Mouse (Mus musculus): ENCODE results near the gene Mrpl43. TPM values are rescaled to one million over a fixed set of nuclear protein-coding genes. Genes with fewer than 3 reads are reported as not detected.

Gene Mrpl43
- polyA plus RNA-seq, 1 experiment from 2014 or later = 75.3 TPM

GRCm38 (mm10) chr19:44992246-44992645 lies 14.0 kb downstream of the Mrpl43 start:
- Histone ChIP-seq H3K9me3 (replicated peaks) (no peaks in the 10 kb centered on the region), H3K27ac (peak overlapping the region; percentile 10), H3K4me1 (peaks cover 50% of the 10 kb centered on the region), H3K36me3 (peaks cover 17% of the 10 kb centered on the region; the same call in 1 of the 2 replicates), H3K27me3 (ENCODE audit: low read depth, poor library complexity, severe bottlenecking) (peaks cover 11% of the 10 kb centered on the region), H3K4me3 (peak overlapping the region; percentile 6; the same call in 1 of the 2 replicates)
- DNase-seq (ENCODE audit: low spot score) = no peak
- 36% methylated on average over 7 of the region's 7 CpGs for WGBS

GRCm38 (mm10) chr19:44991031-44991430 lies 15.2 kb downstream of the Mrpl43 start:
- Histone ChIP-seq H3K36me3 (peaks cover 7% of the 10 kb centered on the region; the same call in 1 of the 2 replicates), H3K4me1 (peaks cover 50% of the 10 kb centered on the region), H3K27me3 (ENCODE audit: low read depth, poor library complexity, severe bottlenecking) (peaks cover 11% of the 10 kb centered on the region), H3K27ac (0 out of 2 replicates have a peak overlapping the region, but pooled peaks have one; percentile 46), H3K9me3 (replicated peaks) (no peaks in the 10 kb centered on the region), H3K4me3 (no peak overlapping the region)
- no peak for DNase-seq (ENCODE audit: low spot score)
- 86% methylated on average over 8 of the region's 8 CpGs for WGBS

GRCm38 (mm10) chr19:44989567-44990495 lies 16.4 kb downstream of the Mrpl43 start:
- DNase-seq (ENCODE audit: low spot score) = no peak
- Histone ChIP-seq H3K36me3 (peaks cover 7% of the 10 kb centered on the region; the same call in 1 of the 2 replicates), H3K27ac (peak overlapping the region; percentile 84), H3K9me3 (replicated peaks) (no peaks in the 10 kb centered on the region), H3K4me3 (peak overlapping the region; percentile 75), H3K4me1 (peaks cover 50% of the 10 kb centered on the region), H3K27me3 (ENCODE audit: low read depth, poor library complexity, severe bottlenecking) (peaks cover 11% of the 10 kb centered on the region)
- 6% methylated on average over 22 of the region's 22 CpGs for WGBS

DNA sequence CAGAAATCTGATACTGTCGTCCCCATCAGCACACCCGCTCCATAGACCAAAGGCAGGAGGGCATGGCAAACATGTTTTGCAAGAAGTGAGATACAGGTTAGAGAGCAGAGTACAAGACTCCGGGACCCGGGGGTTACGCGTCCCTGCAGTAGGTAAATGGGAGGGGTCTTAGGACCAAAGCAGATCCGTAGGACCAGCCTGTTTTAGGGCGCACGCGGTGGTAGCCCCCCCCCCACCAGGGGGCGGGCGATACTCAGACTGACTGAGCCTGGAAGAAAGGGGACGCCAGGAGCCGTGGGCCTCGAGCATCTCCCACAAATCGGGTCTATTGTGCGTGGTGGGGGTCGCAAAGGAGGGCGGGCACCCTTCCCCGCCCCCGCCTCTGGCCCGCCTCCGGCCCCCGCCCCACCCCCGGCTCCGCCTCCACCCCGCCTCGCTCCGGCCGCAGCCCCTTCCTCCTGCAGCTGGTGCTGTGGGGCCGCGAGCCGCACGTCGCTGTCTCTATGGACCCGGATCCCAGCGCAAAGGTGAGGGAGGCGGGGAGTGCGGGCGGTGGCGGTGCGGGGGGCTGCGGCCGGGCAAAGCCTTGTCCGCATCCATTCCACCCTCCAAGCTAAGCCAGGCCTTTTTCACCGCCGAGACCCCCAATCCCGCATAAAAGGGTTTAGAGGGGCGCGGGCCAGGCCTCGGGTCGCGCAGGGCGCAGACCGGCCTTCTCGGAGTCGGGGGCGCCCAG lies 17.2 kb downstream of the Mrpl43 start, which contains the start of gene Sema4g:
Gene Sema4g, plus strand, starts transcription at position 271 of the 736 bp plus-strand sequence.
- Histone ChIP-seq H3K27ac (peak within 1 kb of the TSS; percentile 84), H3K4me3 (peak within 1 kb of the TSS; percentile 75), H3K36me3 (peaks cover 7% of the 10 kb centered on the region; the same call in 1 of the 2 replicates), H3K27me3 (ENCODE audit: low read depth, poor library complexity, severe bottlenecking) (peaks cover 11% of the 10 kb centered on the region), H3K9me3 (replicated peaks) (no peaks in the 10 kb centered on the region), H3K4me1 (peaks cover 50% of the 10 kb centered on the region)
- WGBS = under 1% methylated on average over 57 of the region's 58 CpGs
- peak; percentile 76 for DNase-seq (ENCODE audit: low spot score)

- H3K4me3 ChIP-seq = peak overlapping the region; percentile 75
- H3K27ac ChIP-seq = peak overlapping the region; percentile 84; the same call in 1 of the 2 replicates
- H3K4me1 ChIP-seq = peaks cover 50% of the 10 kb centered on the region
- peaks cover 9% of the 10 kb centered on the region for H3K36me3 ChIP-seq
- DNase-seq (ENCODE audit: low spot score) = no peak
- H3K27me3 ChIP-seq (ENCODE audit: low read depth, poor library complexity, severe bottlenecking) = peaks cover 11% of the 10 kb centered on the region
- 23% methylated on average over 9 of the region's 9 CpGs for WGBS
- H3K9me3 ChIP-seq (replicated peaks) = no peaks in the 10 kb centered on the region
Measured at GRCm38 (mm10) chr19:44988321-44988720, 17.9 kb downstream of the Mrpl43 start.

DNA sequence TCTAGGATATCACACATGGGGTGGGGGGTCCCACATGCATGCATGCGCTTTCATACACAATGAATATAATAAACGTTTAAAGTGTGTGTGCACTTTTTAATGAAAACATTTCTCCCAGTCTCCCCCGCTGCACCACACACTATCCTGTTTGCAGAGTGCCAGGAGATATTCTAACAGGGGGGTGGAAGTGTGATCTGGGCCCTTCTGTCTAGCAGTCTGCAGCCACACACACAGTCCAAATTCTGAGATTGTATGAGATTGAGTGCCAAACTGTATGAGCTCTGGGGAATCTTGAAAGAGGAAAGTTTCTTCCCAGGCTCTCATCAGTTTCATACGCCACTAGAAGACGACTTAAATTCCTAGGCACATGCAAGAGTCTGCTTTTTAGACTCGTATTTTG lies 18.4 kb downstream of the Mrpl43 start:
- 74% methylated on average over 6 of the region's 6 CpGs for WGBS
- no peak for DNase-seq (ENCODE audit: low spot score)
- Histone ChIP-seq H3K4me1 (peaks cover 48% of the 10 kb centered on the region), H3K4me3 (no peak overlapping the region), H3K27me3 (ENCODE audit: low read depth, poor library complexity, severe bottlenecking) (peaks cover 11% of the 10 kb centered on the region), H3K9me3 (replicated peaks) (no peaks in the 10 kb centered on the region), H3K36me3 (peaks cover 10% of the 10 kb centered on the region), H3K27ac (no peak overlapping the region)

- DNase-seq (ENCODE audit: low spot score) = no peak
- peaks cover 11% of the 10 kb centered on the region for H3K27me3 ChIP-seq (ENCODE audit: low read depth, poor library complexity, severe bottlenecking)
- no peak overlapping the region for H3K4me3 ChIP-seq
- peaks cover 40% of the 10 kb centered on the region for H3K4me1 ChIP-seq
- no peak overlapping the region for H3K27ac ChIP-seq
- H3K36me3 ChIP-seq = peaks cover 14% of the 10 kb centered on the region
- 70% methylated on average over 6 of the region's 6 CpGs for WGBS
- H3K9me3 ChIP-seq (replicated peaks) = no peaks in the 10 kb centered on the region
Measured at GRCm38 (mm10) chr19:44987004-44987403, 19.2 kb downstream of the Mrpl43 start.

- Histone ChIP-seq H3K4me3 (no peak overlapping the region), H3K4me1 (peaks cover 23% of the 10 kb centered on the region), H3K27me3 (ENCODE audit: low read depth, poor library complexity, severe bottlenecking) (peaks cover 5% of the 10 kb centered on the region; the same call in 1 of the 2 replicates), H3K27ac (no peak overlapping the region), H3K9me3 (replicated peaks) (no peaks in the 10 kb centered on the region), H3K36me3 (peaks cover 30% of the 10 kb centered on the region)
- DNase-seq (ENCODE audit: low spot score) = no peak
- 62% methylated on average over 5 of the region's 5 CpGs for WGBS
Measured at GRCm38 (mm10) chr19:44985159-44985988, 20.9 kb downstream of the Mrpl43 start.

DNA sequence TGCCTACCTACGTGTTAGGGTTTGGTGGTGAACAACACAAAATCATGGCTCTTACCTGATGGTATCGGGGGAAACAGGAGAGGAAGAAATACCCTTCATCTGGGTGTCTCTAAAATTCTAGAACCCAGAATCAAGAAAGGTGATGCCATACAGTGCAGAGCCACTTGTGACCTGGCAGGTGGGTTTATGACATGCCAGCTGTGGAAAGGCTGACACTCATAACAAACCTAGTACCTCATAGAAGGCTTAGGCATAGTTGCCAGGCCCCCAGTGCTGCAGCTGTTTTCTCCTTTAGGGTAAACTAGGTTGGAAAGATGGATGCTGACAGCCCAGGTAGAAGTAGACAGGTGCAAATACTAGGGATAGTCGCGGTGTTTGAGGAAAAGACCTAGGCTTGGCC lies 21.8 kb downstream of the Mrpl43 start:
- Histone ChIP-seq H3K36me3 (peaks cover 40% of the 10 kb centered on the region), H3K4me1 (peaks cover 14% of the 10 kb centered on the region), H3K27me3 (ENCODE audit: low read depth, poor library complexity, severe bottlenecking) (no peaks in the 10 kb centered on the region), H3K9me3 (replicated peaks) (no peaks in the 10 kb centered on the region), H3K27ac (no peak overlapping the region), H3K4me3 (no peak overlapping the region)
- 96% methylated on average over 4 of the region's 4 CpGs for WGBS
- no peak for DNase-seq (ENCODE audit: low spot score)

DNA sequence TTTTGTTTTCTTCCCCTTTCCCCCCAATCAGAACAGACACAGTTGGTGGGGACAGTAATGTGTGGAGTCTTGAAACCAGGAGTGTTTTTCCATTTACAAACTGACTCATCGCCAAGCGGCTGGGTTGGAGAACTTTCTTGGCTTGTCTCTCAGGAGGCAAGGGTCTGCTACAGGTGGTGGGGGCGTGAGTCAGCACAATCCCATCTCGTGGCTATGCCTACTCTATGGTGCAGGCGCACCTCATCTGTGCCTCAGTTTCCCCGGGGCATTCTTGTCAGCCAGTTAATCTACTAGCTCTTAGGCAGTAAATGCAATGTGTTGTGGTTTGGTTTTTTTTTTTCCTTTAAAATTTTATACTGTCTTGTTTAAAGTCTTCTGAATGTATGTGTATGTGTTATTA lies 22.9 kb downstream of the Mrpl43 start:
- no peak overlapping the region for H3K4me3 ChIP-seq
- DNase-seq (ENCODE audit: low spot score) = no peak
- peaks cover 3% of the 10 kb centered on the region for H3K4me1 ChIP-seq
- H3K27me3 ChIP-seq (ENCODE audit: low read depth, poor library complexity, severe bottlenecking) = no peaks in the 10 kb centered on the region
- WGBS = 93% methylated on average over 6 of the region's 6 CpGs
- H3K9me3 ChIP-seq (replicated peaks) = no peaks in the 10 kb centered on the region
- H3K36me3 ChIP-seq = peaks cover 50% of the 10 kb centered on the region
- no peak overlapping the region for H3K27ac ChIP-seq

DNA sequence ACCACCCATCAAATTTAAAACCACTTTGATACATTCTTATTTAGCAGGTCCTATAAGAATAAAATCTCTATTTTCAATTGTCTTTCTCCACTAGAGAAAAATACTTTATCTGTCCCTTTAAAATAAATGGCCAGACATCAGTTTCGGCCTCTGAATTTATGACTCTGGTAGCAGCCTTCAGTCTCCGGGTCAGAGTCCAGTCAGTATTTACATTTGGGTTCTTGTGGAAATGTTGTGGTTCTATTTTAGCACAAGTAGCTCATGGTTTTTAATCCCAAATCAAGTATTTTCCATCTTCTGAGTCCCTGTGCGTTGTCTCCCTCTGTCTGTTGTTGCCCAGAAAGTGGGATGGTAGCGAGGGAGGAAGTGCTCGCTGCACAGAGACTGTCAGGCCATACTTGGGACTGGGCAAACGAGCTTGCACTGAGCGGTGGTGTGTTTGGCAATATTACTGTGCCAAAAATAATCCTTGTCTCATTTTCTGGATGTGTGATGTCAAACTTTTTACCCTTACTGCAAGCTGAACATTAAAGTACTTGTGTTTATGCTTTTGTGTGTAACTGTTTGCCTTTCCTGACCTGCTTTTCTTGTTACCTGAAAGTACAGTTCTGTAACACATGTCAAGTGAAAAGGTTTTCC lies 23.6 kb downstream of the Mrpl43 start:
- no peaks in the 10 kb centered on the region for H3K9me3 ChIP-seq (replicated peaks)
- H3K27ac ChIP-seq = no peak overlapping the region
- no peak for DNase-seq (ENCODE audit: low spot score)
- H3K36me3 ChIP-seq = peaks cover 58% of the 10 kb centered on the region
- H3K27me3 ChIP-seq (ENCODE audit: low read depth, poor library complexity, severe bottlenecking) = no peaks in the 10 kb centered on the region
- WGBS = 87% methylated on average over 7 of the region's 7 CpGs
- no peak overlapping the region for H3K4me3 ChIP-seq
- H3K4me1 ChIP-seq = no peaks in the 10 kb centered on the region

DNA sequence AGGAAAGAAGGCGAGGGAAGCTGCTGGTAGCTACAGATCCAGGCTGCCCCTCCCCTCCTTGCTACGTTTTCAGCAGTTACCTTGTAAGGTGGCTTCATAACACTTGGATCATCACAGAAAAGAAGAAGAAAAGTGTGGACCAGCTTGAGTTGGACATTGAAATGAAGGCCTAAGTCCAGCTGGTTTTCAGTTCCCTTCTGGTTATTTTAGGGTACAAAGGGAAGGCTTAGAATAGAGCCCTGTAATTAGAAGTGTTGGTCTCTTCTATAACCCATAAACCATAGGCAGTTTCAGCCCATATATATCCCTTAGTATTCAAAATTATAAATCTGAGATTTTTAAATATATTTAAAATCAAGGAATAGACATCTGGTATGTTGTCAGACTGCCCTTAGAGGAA lies 25.5 kb downstream of the Mrpl43 start:
- H3K27me3 ChIP-seq (ENCODE audit: low read depth, poor library complexity, severe bottlenecking) = no peaks in the 10 kb centered on the region
- no peaks in the 10 kb centered on the region for H3K4me1 ChIP-seq
- WGBS = 81% methylated on average over 2 of the region's 2 CpGs
- no peak for DNase-seq (ENCODE audit: low spot score)
- no peak overlapping the region for H3K27ac ChIP-seq
- peaks cover 76% of the 10 kb centered on the region for H3K36me3 ChIP-seq
- no peak overlapping the region for H3K4me3 ChIP-seq
- H3K9me3 ChIP-seq (replicated peaks) = no peaks in the 10 kb centered on the region
